Mouse (Mus musculus) limb, embryonic 13.5 days (tissue): Measurements from ENCODE around the gene Pianp. TPM values are rescaled to one million over a fixed set of nuclear protein-coding genes. Genes with fewer than 3 reads are reported as not detected.
"Not testable (repeated sequence)": the region's sequence is repeated elsewhere in the genome, so short reads cannot be mapped to it uniquely, and the experiment has no call there.

Experiments
- ATAC-seq: fragments of 200-750 bp; cut with Nextera tagmentation; 2 replicates; pipeline ENCODE4 v1.8.0; 2017; ENCODE audit warnings: low read depth, moderate number of reproducible peaks, moderate TSS enrichment; ENCODE audit not compliant: low FRiP score
- H3K27ac ChIP-seq: fragments of 300-500 bp; sonication (generic); 2 replicates; pipeline ENCODE4 v1.5.1; 2015; ENCODE audit warnings: inconsistent platforms, mild to moderate bottlenecking, moderate library complexity
- H3K27me3 ChIP-seq: fragments of 300-500 bp; sonication (generic); 2 replicates; pipeline ENCODE4 v1.6.1; 2015; ENCODE audit warnings: mild to moderate bottlenecking, inconsistent platforms
- H3K36me3 ChIP-seq: fragments of 300-500 bp; sonication (generic); 2 replicates; pipeline ENCODE4 v1.6.1; 2015; ENCODE audit warnings: inconsistent platforms, mild to moderate bottlenecking, moderate library complexity
- H3K4me1 ChIP-seq: fragments of 300-500 bp; sonication (generic); 2 replicates; pipeline ENCODE4 v1.6.1; 2015; ENCODE audit warnings: inconsistent platforms
- H3K4me2 ChIP-seq: fragments of 300-500 bp; sonication (generic); replicated peaks from 2 replicates; pipeline ENCODE4 v1.6.1; 2015; ENCODE audit warnings: inconsistent platforms, mild to moderate bottlenecking, moderate library complexity
- H3K4me3 ChIP-seq: fragments of 300-500 bp; sonication (generic); 2 replicates; pipeline ENCODE4 v1.5.1; 2015; ENCODE audit warnings: moderate library complexity, mild to moderate bottlenecking, inconsistent platforms
- H3K9ac ChIP-seq: fragments of 300-500 bp; sonication (generic); 2 replicates; pipeline ENCODE4 v1.6.1; 2015; ENCODE audit warnings: mild to moderate bottlenecking, inconsistent platforms
- H3K9me3 ChIP-seq: fragments of 300-500 bp; sonication (generic); 2 replicates; pipeline ENCODE4 v1.6.1; 2016; ENCODE audit warnings: inconsistent platforms
- WGBS: fragments of 180-500 bp; shearing (Covaris S2); methylation state at CpG from one replicate; pipeline ENCODE4 v1.1.7; 2015; 5-methylcytosine and 5-hydroxymethylcytosine counted together
- polyA plus RNA-seq: library from polyadenylated mRNA; unstranded; fragments of >200 nt; fragmentation: Nextera tagmentation; extraction: Ambion mirVana; gene quantifications from 2 replicates; pipeline ENCODE4 v1.2.1, GENCODE M21; 2015

The Pianp gene
- polyA plus RNA-seq, 1 experiment from 2014 or later = 19.0 TPM

DNA sequence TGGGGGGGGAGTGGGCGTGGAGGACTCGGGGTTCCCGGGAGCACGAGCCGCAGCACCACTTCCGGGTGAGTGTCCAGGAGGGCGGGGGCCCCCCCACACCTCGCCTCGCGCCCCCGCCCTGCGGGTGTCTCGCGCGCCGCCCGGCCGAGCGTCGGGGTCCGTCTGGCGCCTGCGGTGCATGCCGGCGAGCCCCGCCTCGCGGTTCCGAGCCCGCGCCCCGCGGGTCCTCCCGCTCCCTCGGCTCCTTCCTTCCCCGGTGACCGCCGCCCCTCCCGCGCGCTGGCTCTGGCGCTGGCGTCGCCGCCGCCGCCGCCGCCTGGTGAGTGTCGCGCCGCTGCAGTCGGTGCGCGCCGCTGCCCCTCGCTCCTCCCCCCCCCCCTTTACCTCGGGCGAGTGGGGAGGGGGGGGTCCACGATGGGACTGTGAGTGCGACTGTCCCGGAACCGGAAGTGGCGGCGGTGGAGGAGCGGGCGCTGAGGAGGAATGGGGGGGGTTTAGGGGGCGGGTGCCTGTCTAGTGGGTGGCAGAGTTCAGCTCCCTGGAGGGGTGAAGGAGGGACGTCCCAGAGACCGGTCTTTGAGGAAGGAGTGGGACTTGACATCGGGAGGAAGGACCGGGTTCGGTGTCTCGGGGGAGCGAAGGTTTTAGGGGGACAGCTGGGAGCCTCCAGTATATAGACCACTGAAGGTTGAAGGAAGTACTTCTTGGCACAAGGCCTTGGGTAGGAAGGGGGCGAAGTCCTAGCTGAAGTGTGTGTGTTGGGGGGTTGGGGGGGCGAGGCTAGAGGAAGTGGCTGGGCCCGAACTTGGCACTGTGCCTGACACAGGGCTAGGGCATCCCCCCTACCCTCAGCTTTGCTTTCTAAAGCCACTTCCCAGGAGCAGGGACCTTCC is 12.9 kb downstream of the Pianp start:
- peaks cover 34% of the 10 kb centered on the region for H3K4me1 ChIP-seq
- peaks cover 32% of the 10 kb centered on the region for H3K36me3 ChIP-seq
- H3K9ac ChIP-seq = peak overlapping the region; percentile 95
- H3K4me2 ChIP-seq = peak overlapping the region; percentile 93
- H3K27ac ChIP-seq = peak overlapping the region; percentile 98
- H3K27me3 ChIP-seq = peaks cover 5% of the 10 kb centered on the region; the same call in 1 of the 2 replicates
- peak overlapping the region; percentile 74 for H3K4me3 ChIP-seq
- WGBS = under 1% methylated on average over 62 of the region's 78 CpGs
- peak; percentile 87 for ATAC-seq
- no peaks in the 10 kb centered on the region for H3K9me3 ChIP-seq

DNA sequence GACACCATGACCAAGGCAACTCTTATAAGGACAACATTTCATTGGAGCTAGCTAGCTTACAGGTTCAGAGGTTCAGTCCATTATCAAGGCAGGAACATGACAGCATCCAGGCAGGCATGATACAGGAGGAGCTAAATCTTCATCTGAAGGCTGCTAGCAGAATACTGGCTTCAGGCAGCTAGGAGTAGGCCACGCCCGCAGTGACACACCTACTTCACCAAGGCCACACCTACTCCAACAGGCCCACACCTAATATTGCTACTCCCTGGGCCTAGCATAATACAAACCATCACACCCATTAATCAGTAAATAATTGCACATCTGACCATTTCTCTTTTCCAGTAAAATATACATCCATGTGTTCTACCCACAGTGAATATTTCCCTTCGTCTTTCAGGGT is 21.2 kb downstream of the Pianp start:
- ATAC-seq = no peak
- Histone ChIP-seq H3K9me3 (no peaks in the 10 kb centered on the region), H3K4me1 (no peaks in the 10 kb centered on the region), H3K27me3 (no peaks in the 10 kb centered on the region), H3K9ac (no peak overlapping the region), H3K4me3 (no peak overlapping the region), H3K4me2 (no peak overlapping the region), H3K27ac (no peak overlapping the region), H3K36me3 (peaks cover 87% of the 10 kb centered on the region)
- WGBS = 93% methylated on average over 3 of the region's 3 CpGs

DNA sequence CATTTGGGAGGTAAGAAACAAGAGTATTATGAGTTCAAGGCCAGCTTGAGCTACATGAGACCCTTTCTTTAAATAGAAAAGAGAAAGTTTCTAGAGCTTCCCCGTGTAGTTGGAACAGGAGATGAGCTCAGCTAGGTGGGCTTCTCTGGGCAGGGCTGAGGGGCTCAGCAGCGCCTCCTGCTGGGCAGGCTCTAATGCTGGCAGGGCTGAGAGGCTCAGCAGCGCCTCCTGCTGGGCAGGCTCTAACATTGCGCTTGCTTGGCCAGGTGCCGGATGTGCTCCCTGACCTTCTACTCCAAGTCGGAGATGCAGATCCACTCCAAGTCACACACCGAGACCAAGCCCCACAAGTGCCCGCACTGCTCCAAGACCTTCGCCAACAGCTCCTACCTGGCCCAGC is 34.0 kb downstream of the Pianp start:
- WGBS = 29% methylated on average over 7 of the region's 9 CpGs
- not testable (repeated sequence) for H3K9ac ChIP-seq, H3K4me1 ChIP-seq, H3K27ac ChIP-seq, H3K27me3 ChIP-seq, H3K9me3 ChIP-seq, H3K4me3 ChIP-seq, ATAC-seq, H3K4me2 ChIP-seq
- H3K36me3 ChIP-seq = peaks cover 88% of the 10 kb centered on the region

DNA sequence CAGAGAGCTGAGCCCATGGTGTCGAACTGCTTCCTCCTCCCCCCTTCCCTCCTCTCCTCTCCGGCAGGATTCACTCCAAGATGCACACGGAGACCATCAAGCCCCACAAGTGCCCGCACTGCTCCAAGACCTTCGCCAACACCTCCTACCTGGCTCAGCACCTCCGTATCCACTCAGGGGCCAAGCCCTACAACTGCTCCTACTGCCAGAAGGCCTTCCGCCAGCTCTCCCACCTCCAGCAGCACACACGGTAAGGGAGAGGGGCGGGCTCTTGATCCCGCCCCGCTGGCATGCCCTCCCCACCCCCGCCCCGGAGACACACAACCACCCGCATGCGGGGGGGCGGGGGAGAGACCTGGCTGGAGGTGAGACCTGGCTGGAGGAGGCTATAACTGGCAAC is 35.1 kb downstream of the Pianp start:
- H3K4me2 ChIP-seq = no peak overlapping the region
- WGBS = 86% methylated on average over 16 of the region's 16 CpGs
- peaks cover 91% of the 10 kb centered on the region for H3K36me3 ChIP-seq
- no peaks in the 10 kb centered on the region for H3K9me3 ChIP-seq
- no peaks in the 10 kb centered on the region for H3K4me1 ChIP-seq
- H3K27me3 ChIP-seq = no peaks in the 10 kb centered on the region
- ATAC-seq = no peak
- H3K27ac ChIP-seq = no peak overlapping the region
- H3K4me3 ChIP-seq = no peak overlapping the region
- no peak overlapping the region for H3K9ac ChIP-seq

DNA sequence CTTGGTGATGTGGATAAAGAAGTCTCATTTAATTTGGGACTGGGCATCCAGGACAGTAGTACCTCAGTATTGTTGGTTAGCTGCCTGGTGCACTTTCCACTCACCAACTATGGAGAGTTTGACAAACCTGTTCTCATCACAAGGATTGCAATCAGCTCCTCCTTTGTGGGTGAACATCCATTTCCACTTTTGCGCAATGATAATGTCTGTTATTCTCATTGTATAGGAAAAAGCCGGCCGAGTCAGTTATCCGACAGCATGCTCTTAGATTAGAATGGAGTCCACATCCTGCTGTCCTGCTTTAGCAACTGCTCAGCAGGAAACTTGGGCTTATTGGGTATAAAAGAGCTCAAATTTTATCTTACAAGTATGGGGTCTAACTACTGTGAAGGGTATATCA is 42.2 kb downstream of the Pianp start:
- H3K27me3 ChIP-seq = no peaks in the 10 kb centered on the region
- H3K4me3 ChIP-seq = peak overlapping the region; percentile 65
- WGBS = 91% methylated on average over 4 of the region's 4 CpGs
- H3K4me1 ChIP-seq = peaks cover 22% of the 10 kb centered on the region
- no peaks in the 10 kb centered on the region for H3K9me3 ChIP-seq
- peak overlapping the region; percentile 63 for H3K4me2 ChIP-seq
- no peak overlapping the region for H3K9ac ChIP-seq
- peak overlapping the region; percentile 87 for H3K27ac ChIP-seq
- H3K36me3 ChIP-seq = peaks cover 51% of the 10 kb centered on the region
- no peak for ATAC-seq

DNA sequence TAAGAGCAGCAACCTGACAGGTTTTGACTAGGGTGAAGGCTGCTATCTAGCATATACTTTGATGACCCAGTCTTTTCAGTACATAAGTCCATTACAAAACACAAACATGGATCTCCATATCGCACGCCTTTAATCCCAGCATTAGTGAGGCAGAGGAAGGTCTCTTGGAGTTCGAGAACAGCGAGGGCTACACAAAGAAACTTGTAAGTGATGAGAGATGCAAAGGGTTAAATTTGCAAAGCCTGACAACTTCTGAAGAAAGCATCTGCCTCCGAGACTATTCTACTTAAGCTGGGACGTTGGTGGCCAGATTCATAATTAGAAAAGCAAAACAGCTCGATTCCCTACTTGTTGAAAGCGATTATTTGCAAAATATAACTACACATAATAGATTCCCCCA is 42.6 kb downstream of the Pianp start:
- Histone ChIP-seq H3K36me3 (peaks cover 51% of the 10 kb centered on the region), H3K4me3 (peak overlapping the region; percentile 65), H3K9ac (peak overlapping the region; percentile 50; the same call in 1 of the 2 replicates), H3K4me2 (peak overlapping the region; percentile 63), H3K9me3 (no peaks in the 10 kb centered on the region), H3K27me3 (no peaks in the 10 kb centered on the region), H3K4me1 (peaks cover 22% of the 10 kb centered on the region), H3K27ac (peak overlapping the region; percentile 87)
- 6% methylated on average over 8 of the region's 8 CpGs for WGBS
- ATAC-seq = no peak; the same call in 1 of the 2 replicates

DNA sequence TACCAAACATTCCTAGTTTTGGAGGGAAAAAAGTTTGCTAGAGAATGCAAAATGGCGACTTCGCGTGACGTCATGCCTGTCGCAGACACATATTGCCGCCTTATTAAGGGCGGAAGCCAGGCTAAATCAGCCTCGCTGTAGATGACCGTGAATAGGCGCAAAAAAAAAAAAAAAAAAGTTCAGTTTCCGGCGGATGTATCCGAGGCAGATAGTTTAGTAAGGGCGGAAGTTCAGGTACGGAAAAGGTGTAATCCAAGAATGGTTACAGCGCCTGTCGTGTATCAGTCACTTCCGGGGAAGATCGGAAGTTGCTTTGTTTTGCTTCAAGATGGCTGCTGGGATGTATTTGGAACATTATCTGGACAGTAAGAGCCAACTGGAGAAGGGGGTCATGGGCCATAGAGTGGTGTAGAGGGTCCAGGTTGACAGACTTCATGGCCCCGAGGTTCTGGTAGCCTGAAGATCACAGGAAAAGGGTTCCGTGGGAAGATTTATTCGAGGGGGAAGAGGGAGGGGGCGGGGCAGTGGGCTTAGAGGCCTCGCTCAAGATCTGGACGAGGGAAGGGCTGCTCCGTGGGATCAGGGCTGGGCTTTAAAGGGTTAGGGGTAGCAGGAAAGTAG is 43.1 kb downstream of the Pianp start, which contains the start of gene Ing4:
Ing4 (plus strand) TSS at position 228 of the 621 bp plus-strand sequence.
- Histone ChIP-seq H3K27me3 (no peaks in the 10 kb centered on the region), H3K4me2 (peak within 1 kb of the TSS; percentile 74), H3K4me1 (peaks cover 22% of the 10 kb centered on the region), H3K9ac (peak within 1 kb of the TSS; percentile 77), H3K4me3 (peak within 1 kb of the TSS; percentile 65), H3K36me3 (peaks cover 53% of the 10 kb centered on the region), H3K27ac (peak within 1 kb of the TSS; percentile 87), H3K9me3 (no peaks in the 10 kb centered on the region)
- under 1% methylated on average over 26 of the region's 26 CpGs for WGBS
- ATAC-seq = peak; percentile 97

DNA sequence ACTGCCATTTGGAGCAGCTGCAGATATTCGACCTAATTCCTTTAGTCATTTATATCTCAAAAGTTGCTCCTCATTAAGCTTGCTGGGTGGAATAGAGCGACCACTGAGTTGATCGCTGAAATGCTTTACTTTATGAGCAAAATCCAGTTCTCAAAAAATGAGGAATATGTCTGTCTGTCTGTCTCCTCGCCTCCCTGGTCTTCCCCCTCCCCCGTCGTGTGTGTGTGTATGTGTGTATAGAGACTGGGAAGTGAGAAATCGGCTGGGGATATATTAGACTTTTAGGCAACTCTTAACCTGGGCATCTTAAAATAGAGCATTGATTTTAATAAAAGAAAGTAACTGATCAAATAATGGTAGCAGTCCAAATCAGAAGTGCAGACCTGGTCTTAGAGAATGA is 43.7 kb downstream of the Pianp start:
- peaks cover 22% of the 10 kb centered on the region for H3K4me1 ChIP-seq
- ATAC-seq = no peak
- H3K9me3 ChIP-seq = no peaks in the 10 kb centered on the region
- no peaks in the 10 kb centered on the region for H3K27me3 ChIP-seq
- H3K9ac ChIP-seq = peak overlapping the region; percentile 77
- peak overlapping the region; percentile 74 for H3K4me2 ChIP-seq
- H3K27ac ChIP-seq = peak overlapping the region; percentile 72; the same call in 1 of the 2 replicates
- WGBS = 19% methylated on average over 7 of the region's 7 CpGs
- peaks cover 53% of the 10 kb centered on the region for H3K36me3 ChIP-seq
- H3K4me3 ChIP-seq = peak overlapping the region; percentile 65

DNA sequence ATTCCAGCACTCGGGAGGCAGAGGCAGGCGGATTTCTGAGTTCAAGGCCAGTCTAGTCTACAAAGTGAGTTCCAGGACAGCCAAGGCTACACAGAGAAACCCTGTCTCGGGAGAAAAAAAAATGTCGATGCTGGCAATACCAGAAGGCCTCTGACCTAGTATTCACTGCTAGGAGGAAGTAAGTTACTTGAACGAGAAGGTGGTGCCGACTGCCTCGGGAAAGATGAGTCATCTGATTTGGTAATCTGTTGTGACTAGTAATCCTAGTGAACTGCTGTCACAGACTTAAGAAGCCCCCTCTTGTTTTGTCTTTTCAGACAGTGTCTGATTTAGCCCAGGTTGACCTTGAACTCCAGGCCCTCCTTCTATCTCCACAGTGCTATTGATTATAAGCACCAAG is 44.6 kb downstream of the Pianp start:
- H3K4me2 ChIP-seq = peak overlapping the region; percentile 74
- peaks cover 22% of the 10 kb centered on the region for H3K4me1 ChIP-seq
- no peak for ATAC-seq
- WGBS = 85% methylated on average over 7 of the region's 7 CpGs
- no peaks in the 10 kb centered on the region for H3K9me3 ChIP-seq
- peak overlapping the region; percentile 65 for H3K4me3 ChIP-seq
- peaks cover 52% of the 10 kb centered on the region for H3K36me3 ChIP-seq
- H3K27me3 ChIP-seq = no peaks in the 10 kb centered on the region
- H3K9ac ChIP-seq = no peak overlapping the region
- H3K27ac ChIP-seq = no peak overlapping the region

DNA sequence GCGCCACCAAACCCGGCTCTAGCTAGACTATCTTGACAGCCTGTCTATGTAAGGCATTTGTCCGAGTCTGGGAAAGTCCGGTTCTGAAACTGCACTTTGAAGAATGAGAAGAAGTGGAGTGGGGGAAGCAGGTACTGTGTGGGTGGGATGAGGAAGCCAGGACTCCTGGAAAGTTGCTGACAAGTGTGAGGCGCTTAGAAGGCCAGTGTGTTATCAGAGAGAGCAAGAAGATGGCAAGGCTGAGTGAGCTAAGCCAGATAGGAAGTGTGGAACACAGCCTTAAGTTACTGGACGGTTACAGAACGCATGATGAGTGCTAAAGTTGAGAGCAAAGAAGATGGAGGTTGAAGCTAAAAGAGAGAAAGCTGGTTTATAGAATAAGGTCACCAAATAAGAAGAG is 45.6 kb downstream of the Pianp start:
- Histone ChIP-seq H3K9ac (no peak overlapping the region), H3K4me1 (peaks cover 22% of the 10 kb centered on the region), H3K9me3 (no peaks in the 10 kb centered on the region), H3K4me2 (no peak overlapping the region), H3K27me3 (no peaks in the 10 kb centered on the region), H3K4me3 (no peak overlapping the region), H3K36me3 (peaks cover 52% of the 10 kb centered on the region), H3K27ac (no peak overlapping the region)
- ATAC-seq = no peak
- WGBS = 97% methylated on average over 7 of the region's 7 CpGs

DNA sequence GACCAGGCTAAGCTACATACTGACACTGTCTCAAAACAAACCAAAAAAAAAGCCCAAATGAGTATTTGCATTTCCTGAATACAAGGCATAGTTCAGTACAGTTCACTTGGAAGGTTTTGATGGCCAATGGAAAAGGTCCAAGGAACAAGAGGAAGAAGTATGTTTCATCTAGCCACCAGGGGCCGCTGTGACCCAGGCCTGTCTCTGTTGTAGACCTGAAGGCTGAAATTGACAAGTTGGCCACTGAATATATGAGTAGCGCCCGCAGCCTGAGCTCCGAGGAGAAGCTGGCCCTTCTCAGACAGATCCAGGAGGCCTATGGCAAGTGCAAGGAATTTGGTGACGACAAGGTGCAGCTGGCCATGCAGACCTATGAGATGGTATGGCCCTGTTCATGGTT is 50.2 kb downstream of the Pianp start:
- Histone ChIP-seq H3K9ac (0 out of 2 replicates have a peak overlapping the region, but pooled peaks have one; percentile 1), H3K4me2 (no peak overlapping the region), H3K4me3 (no peak overlapping the region), H3K4me1 (no peaks in the 10 kb centered on the region), H3K36me3 (peaks cover 83% of the 10 kb centered on the region), H3K27ac (no peak overlapping the region), H3K9me3 (no peaks in the 10 kb centered on the region), H3K27me3 (no peaks in the 10 kb centered on the region)
- WGBS = 38% methylated on average over 5 of the region's 5 CpGs
- ATAC-seq = peak; percentile 48; the same call in 1 of the 2 replicates

DNA sequence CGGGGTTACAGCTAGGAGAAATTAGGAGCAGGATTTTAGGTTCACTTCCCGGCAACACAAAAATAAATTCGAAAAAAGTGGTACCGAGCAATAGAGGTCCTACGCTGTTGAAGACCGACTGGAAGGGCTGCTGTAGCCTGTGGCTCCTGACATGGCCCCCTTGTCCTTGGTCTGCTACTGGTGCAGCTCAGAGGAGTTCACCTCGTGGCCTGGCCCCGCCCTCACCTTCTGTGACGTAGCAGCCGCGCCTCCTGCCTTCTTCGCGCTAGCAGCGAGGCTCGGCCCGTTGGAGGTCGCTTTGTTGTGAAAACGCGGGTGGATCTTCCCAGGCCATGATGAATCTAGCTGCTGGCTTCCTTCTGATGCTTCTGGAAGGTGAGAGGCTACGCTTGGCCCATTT is 53.2 kb downstream of the Pianp start, which contains the start of gene Acrbp:
Acrbp (plus strand) TSS at position 12 of the 400 bp plus-strand sequence.
- no peak within 1 kb of the TSS for H3K4me3 ChIP-seq
- H3K27ac ChIP-seq = no peak within 1 kb of the TSS
- H3K9ac ChIP-seq = no peak within 1 kb of the TSS; the same call in 1 of the 2 replicates
- H3K9me3 ChIP-seq = no peaks in the 10 kb centered on the region
- H3K4me1 ChIP-seq = no peaks in the 10 kb centered on the region
- 44% methylated on average over 20 of the region's 20 CpGs for WGBS
- H3K27me3 ChIP-seq = no peaks in the 10 kb centered on the region
- no peak for ATAC-seq
- H3K4me2 ChIP-seq = no peak within 1 kb of the TSS
- H3K36me3 ChIP-seq = peaks cover 97% of the 10 kb centered on the region
